Mouse (Mus musculus): Measurements from ENCODE around the gene Rpl36a.

Gene Rpl36a

DNA sequence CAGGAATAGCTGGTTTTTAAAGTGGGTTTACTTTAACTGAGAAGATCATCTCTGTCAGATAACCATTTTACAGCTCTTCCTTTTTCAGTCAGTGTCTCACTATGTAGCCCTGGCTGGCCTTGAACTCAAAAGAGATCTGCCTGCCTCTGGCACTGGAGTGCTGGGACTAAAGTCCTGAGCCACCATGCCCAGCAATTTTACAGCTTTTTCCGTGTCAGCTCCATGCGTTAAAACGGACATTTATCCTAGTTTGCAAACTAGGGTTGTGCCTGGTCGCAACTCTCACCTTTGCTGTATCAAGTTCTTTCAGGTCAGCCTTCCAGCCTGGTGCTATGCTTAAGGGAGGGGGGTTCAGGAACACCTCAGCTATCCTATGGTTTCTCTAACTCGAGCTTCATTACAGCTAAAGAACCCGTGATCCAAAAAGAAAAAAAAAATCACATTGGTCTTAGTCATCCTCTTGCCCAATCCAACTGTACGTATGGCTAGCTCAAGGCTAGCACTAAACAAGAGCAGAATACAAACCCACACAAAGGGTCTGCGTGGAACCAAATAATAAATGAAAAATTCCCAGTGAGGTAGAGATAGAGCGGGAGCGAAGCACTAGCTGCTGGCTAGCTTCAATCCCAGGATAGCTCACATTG is 14.6 kb downstream of the Rpl36a start:
- DNase-seq (ENCODE audit: low spot score in 2 of 2) = no peak

- DNase-seq (ENCODE audit: low spot score in 2 of 2) = peak; percentile 43 to 83
Measured at GRCm38 (mm10) chrX:134600659-134601379, 15.4 kb downstream of the Rpl36a start, which contains the start of the genes Gla and Hnrnph2. Gene Gla (minus strand): TSS chrX:134601125. Gene Hnrnph2 (plus strand): TSS chrX:134601179.

- DNase-seq (ENCODE audit: low spot score in 2 of 2) = no peak
Measured at GRCm38 (mm10) chrX:134601380-134602120, 16.1 kb downstream of the Rpl36a start.

GRCm38 (mm10) chrX:134609472-134609871 is 24.0 kb downstream of the Rpl36a start:
- DNase-seq (ENCODE audit: low spot score in 2 of 2) = no peak

DNA sequence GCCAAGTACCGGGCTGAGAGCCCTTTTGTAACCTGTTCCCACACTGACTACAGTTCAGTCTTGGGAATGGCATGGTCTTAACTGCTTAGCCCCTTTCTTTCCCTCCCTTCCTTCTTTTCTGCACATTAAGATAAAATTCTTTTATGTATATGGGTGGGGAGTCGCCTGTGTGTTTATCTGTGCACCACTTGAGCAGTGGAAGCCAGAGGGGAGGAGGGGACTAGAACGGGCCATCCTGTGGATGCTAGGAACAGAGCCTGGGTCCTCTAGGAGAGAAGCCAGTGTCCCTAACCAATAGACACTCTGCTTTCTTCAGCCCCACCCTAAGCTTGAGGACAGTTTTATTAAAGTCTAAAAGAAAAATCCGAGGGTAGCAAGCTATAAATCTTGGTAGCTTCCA is 25.5 kb downstream of the Rpl36a start:
- no peak for DNase-seq (ENCODE audit: low spot score in 2 of 2)

DNA sequence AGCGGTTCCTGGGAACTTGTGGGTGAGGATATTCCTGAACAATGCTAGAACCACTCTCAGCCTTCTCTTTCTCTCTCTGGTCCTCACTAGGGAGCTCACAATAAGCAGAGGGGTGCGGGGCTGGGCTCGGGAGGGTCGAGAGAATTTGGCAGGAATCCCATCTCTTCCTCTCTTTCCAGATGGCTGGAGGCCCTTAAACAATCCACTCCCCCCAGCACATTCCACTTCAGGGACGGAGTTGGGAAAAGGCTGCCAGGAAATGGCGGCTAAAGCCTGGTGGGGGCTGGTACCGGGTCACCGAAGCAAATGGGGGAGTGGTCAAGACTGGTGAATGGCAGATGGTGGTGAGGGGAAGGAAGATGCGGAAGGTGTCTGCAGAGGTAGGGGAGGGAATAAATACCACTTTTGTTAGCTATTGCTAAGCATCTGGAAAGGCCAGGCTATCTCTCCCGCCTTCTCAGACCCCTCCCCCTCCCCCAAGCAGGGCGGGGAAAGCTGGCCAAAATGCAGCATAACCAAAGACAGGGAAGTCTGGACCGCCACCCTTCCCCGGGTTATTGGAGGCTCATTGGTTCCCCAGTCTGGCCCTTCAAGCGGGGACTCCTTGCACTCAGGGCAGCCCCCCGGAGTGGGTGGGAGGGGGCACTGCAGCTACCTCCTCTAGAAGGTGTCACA is 27.0 kb downstream of the Rpl36a start:
- peak; percentile 22 to 43 for DNase-seq (ENCODE audit: low spot score in 2 of 2)

DNA sequence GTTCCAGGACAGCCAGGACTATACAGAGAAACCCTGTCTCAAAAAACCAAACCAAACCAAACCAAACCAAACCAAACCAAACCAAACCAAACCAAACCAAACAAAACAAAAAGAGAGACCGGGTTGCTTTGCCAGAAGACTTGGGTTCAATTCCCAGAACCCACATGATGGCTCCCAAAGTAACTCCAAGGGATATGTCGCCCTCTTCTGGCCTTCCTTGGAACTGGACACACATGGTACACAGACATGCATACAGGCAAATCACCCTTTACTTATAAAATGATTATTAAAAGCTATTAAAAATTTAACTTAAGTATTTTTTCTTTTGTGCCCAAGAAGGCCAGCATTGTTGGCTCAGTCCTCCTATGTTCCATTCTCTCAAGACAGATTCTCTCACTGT is 28.9 kb downstream of the Rpl36a start:
- no peak for DNase-seq (ENCODE audit: low spot score in 2 of 2)

GRCm38 (mm10) chrX:134619695-134620094 is 34.2 kb downstream of the Rpl36a start:
- DNase-seq (ENCODE audit: low spot score in 2 of 2) = no peak

DNA sequence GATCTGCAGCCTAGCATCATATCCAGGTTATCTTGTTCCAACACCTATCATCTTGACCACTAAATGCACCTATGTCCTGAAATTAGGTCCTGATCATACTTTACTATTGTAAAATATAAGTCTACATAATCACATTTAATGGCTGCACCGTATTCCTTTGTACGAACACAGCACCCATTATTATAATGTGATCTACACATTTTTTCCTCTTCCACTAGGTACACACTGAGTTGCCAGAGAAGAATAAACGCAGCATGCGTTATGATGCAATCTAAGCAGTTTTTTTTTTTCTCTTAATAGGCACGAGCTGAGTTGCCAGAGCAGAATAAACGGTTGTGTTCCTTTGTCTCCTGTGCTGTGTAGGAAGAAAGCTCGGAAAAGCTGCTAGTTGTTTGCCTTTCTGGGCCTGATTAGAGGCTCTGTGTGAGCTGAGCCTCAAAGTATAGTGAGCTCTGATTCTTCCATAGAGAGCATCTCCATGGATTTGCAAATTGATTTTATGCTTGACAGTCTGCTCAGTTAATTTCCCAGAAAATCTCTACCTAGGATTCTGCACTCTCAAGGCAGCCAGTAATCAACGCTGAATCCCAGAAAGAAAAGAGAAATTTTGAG is 34.9 kb downstream of the Rpl36a start:
- DNase-seq (ENCODE audit: low spot score in 2 of 2) = no peak

DNA sequence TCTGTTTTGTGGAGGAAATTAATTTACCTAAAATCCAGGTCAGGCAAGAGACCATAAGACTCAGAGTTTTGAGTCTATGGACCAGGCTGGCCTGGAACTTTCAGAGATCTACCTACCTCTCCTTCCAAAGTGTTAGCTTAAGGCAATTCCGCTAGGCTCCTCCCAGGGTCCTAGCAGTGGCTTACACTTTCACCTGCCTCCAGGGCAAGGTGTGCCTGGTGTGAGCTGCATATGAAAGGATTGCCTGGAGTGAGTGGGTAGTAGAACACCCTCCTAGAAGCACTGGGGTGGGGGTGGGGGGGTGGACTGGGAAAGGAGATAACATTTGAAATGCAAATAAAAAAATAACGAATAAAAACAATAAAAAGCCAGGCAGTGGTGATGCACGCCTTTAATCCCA is 36.2 kb downstream of the Rpl36a start:
- DNase-seq (ENCODE audit: low spot score in 2 of 2) = no peak

DNA sequence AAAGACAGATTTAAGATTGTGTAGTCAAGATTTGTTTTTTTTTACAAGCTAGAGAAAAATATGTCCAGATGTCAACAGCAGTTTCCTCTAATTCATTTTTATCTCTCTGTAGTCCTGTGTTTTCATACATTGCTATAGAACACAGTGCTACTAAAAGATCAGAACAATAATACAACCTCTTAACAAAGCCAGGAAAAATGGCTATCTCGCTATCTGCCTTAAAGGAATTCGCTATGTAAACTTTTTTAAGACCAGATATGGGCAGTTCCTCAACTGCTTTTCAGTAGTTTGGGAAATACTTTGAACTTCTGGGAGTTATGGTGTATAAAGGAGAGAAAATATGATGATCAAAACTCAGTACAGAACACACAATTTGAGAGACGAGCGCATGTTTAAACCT is 37.9 kb downstream of the Rpl36a start:
- DNase-seq (ENCODE audit: low spot score in 2 of 2) = no peak

DNA sequence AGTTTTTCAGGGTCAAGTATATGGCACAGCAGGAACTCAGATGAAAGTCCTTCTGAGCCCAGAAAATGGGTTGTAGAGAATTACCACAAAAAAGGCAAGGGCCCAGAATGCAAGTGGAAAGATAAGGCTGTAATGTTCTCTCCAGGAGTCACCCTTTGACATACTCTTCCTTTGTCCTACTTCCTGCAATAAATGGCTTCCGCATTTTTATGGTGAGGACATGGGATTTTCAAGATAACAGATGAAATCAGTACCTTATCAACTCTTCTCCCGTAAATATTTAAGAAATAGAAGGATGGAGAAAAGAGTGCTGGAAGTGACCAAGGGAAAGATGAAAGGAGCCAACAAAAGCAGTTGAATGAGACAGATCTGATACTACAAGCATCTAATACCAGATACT is 42.7 kb downstream of the Rpl36a start:
- DNase-seq (ENCODE audit: low spot score in 2 of 2) = no peak

GRCm38 (mm10) chrX:134632710-134633109 is 47.3 kb downstream of the Rpl36a start:
- no peak for DNase-seq (ENCODE audit: low spot score in 2 of 2)

DNA sequence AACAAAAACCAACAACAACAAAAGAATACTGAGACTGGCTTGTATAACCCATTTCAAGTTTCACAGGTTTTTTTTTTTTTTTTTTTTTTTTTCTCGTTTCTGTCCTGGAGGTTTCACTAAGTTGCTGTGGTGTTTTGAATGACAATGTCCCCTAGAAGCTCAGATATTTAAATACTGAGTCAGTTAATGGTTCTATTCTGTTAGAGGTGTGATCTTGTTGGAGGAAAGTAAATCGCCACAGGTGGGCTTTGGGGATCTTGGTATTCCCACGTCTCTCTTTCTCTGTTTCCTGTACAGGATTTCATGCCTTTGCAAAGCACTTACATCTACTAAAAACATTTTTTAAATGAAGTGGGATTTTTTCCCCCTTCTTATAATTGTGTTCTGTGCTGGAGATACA is 49.7 kb downstream of the Rpl36a start:
- no peak for DNase-seq (ENCODE audit: low spot score in 2 of 2)

- DNase-seq (ENCODE audit: low spot score in 2 of 2) = no peak
Measured at GRCm38 (mm10) chrX:134635860-134636259, 50.4 kb downstream of the Rpl36a start.
